Mouse (Mus musculus) ovary, adult 18-20 months (tissue): ENCODE measurements around the gene 2510039O18Rik.

Source experiments
- DNase-seq: peaks from one replicate; pipeline ENCODE4 v3.0.0; 2022; ENCODE audit warnings: low spot score, mixed read lengths

2510039O18Rik gene

DNA sequence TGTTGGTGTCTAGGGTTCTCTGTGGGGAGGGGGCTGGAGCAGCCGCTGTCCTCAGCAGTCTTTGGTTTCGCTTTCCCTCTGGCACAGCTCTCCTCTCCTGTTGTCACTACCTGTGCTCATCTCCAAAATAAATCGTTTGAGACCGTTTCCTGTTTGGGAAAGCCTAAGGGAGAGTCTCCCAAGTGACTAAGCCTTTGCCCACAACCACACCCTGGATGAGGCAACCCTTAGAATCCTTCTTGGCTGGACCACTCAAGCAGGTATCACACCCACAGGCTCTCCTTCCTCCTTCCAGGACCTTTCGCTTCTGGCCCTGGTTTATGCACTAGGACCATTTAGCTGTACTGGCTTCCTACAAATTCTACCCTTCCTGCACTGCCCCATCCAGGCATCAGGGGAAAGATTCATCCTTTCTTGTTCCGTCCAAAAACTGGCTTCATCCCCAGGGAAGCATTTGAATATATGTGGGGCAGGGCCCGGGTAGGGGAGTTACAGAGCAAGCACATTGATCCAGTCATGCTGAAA, 52.9 kb downstream of the 2510039O18Rik start:
- no peak for DNase-seq

DNA sequence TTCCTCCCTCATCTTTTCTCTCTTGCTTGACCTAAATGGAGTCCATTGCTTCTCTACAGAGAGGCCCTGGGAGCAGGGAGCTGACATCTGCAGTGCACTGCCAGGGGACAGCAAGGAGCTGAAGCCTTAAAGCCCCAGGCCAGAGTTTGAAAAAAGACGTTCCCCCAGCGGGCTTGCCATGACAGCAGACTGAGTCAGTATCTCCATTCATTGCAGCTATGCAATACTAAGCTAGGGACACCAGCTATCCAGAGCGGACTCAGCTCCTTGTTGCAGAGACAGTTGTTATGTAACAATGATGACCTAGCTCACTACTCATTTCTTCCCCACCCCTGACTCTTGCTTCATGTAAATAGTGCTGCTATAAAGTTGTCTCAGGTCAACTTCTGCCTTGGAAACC, 54.6 kb downstream of the 2510039O18Rik start:
- no peak for DNase-seq
